ENCODE assay signal across 14 mouse cellular contexts in the genomic region with DNA sequence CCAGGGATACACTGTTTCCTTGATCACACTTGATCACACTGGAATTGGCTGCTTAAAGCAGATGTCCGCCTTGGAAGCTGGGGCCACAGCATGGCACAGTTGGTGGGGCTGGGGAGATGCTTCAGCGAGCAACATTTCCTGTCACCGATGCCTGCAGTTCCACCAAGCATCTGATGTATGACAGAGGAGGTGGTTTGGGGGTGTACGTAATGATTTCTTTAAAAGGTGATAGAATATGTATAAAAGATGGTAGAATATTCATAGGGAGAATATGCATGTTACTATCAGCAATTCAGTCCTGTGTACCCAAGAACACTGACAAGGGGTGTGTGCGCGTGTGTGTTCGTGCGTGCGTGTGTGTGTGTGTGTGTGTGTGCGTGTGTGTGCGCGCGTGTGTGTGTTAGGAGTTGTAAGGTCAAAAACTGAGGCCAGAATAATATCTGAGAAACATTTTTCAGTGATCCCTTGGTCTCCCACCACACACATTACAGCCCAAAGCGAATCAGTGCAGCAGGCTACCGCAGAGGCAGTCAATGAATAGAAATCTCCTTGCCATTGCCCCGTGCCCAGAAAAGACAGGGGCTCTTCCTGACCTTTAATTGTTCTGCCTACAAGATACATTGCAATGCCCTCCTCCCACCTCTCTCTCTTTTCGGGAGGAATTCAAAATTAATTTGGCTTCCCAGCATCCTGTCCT.
A peak's percentile ranks its signal among the peaks of the same experiment; 100 is the strongest.
DNase-seq lines count a peak whose midpoint lies in the region; ATAC-seq lines count a peak whose summit lies in the region.
"Had no signal": no experiment of that assay in that cellular context is flagged by ENCODE, and none has a peak within 500 bp of the region (broad histone marks: within the 10 kb centered on the region; RNA-seq: fewer than 3 reads in every experiment).

No protein-coding gene starts in this region.

- no peaks in the 10 kb centered on the region for H3K9me3 ChIP-seq in hindbrain, embryonic 10.5 days
- H3K9me3 ChIP-seq in midbrain, embryonic 11.5 days (ENCODE audit: control insufficient read depth, low read length): no peaks in the 10 kb centered on the region
- H3K9me3 ChIP-seq in intestine, embryonic 16.5 days (ENCODE audit: control insufficient read depth, low read length): no peaks in the 10 kb centered on the region
- H3K9me3 ChIP-seq: heart, embryonic 10.5 days; lung, embryonic 15.5 days; megakaryocyte, embryonic 14.5 days had no signal

- intact Hi-C loops in left cerebral cortex, postnatal 14 days (cut with DNase I): no loop called here

- DNase-seq in retina, postnatal 1 day: peak; percentile 23
- no peak for DNase-seq in retina, embryonic 14.5 days (ENCODE audit: low spot score)
- DNase-seq in hindbrain, embryonic 10.5 days (ENCODE audit: low spot score): peak; percentile 5
- no peak for DNase-seq in midbrain, embryonic 11.5 days (ENCODE audit: low spot score, missing footprints)
- DNase-seq in cerebellum, adult 9-11 months: no peak
- no peak for DNase-seq in frontal cortex, postnatal 36 days (ENCODE audit: low spot score in 2 of 2)
- no peak for DNase-seq in left cerebral cortex, postnatal 14 days (ENCODE audit: low spot score in 2 of 2)
- DNase-seq: adrenal gland, postnatal 14 days; kidney, adult 8-10 months had no signal

- H3K4me3 ChIP-seq in hindbrain, embryonic 10.5 days: no peak overlapping the region
- H3K4me3 ChIP-seq in midbrain, embryonic 11.5 days (ENCODE audit: low read depth, low read length): no peak overlapping the region
- no peak overlapping the region for H3K4me3 ChIP-seq in intestine, embryonic 16.5 days (ENCODE audit: low read length)
- H3K4me3 ChIP-seq: heart, embryonic 10.5 days; lung, embryonic 15.5 days; megakaryocyte, embryonic 14.5 days had no signal

- H3K36me3 ChIP-seq in hindbrain, embryonic 10.5 days: no peaks in the 10 kb centered on the region
- H3K36me3 ChIP-seq in midbrain, embryonic 11.5 days (ENCODE audit: control insufficient read depth, insufficient read depth, low read length): no peaks in the 10 kb centered on the region
- H3K36me3 ChIP-seq in intestine, embryonic 16.5 days (ENCODE audit: control insufficient read depth, insufficient read depth, low read length): no peaks in the 10 kb centered on the region
- H3K36me3 ChIP-seq: heart, embryonic 10.5 days; lung, embryonic 15.5 days had no signal

- WGBS in hindbrain, embryonic 10.5 days: 71% methylated on average over 17 of the region's 17 CpGs
- 74% methylated on average over 17 of the region's 17 CpGs for WGBS in midbrain, embryonic 11.5 days
- 74% methylated on average over 17 of the region's 17 CpGs for whole genome bisulfite sequencing in intestine, embryonic 16.5 days

- peak overlapping the region; percentile 70 for H3K27ac ChIP-seq in hindbrain, embryonic 10.5 days
- peak overlapping the region; percentile 16; the same call in 1 of the 2 replicates for H3K27ac ChIP-seq in midbrain, embryonic 11.5 days (ENCODE audit: low read depth, low read length)
- H3K27ac ChIP-seq in intestine, embryonic 16.5 days (ENCODE audit: low read length): no peak overlapping the region
- H3K27ac ChIP-seq: heart, embryonic 10.5 days; lung, embryonic 15.5 days had no signal

- peak; percentile 63; the same call in 1 of the 2 replicates for ATAC-seq in midbrain, embryonic 11.5 days (ENCODE audit: low FRiP score)
- ATAC-seq in intestine, embryonic 16.5 days: no peak

- H3K9ac ChIP-seq in midbrain, embryonic 11.5 days (ENCODE audit: low read length): no peak overlapping the region
- H3K9ac ChIP-seq in intestine, embryonic 16.5 days (ENCODE audit: low read depth, low read length): no peak overlapping the region
- H3K9ac ChIP-seq: lung, embryonic 15.5 days had no signal

- H3K4me2 ChIP-seq in midbrain, embryonic 11.5 days: no peak overlapping the region
- H3K4me2 ChIP-seq in intestine, embryonic 16.5 days (ENCODE audit: low read depth, low read length): no peak overlapping the region
- H3K4me2 ChIP-seq: liver, embryonic 11.5 days; lung, embryonic 15.5 days had no signal

- no peaks in the 10 kb centered on the region for H3K27me3 ChIP-seq in hindbrain, embryonic 10.5 days (ENCODE audit: insufficient read depth, poor library complexity, severe bottlenecking)
- no peaks in the 10 kb centered on the region for H3K27me3 ChIP-seq in midbrain, embryonic 11.5 days (ENCODE audit: control insufficient read depth, insufficient read depth, low read length)
- no peaks in the 10 kb centered on the region for H3K27me3 ChIP-seq in intestine, embryonic 16.5 days (replicated peaks; ENCODE audit: control insufficient read depth, insufficient read depth, low read length)
- H3K27me3 ChIP-seq: lung, embryonic 15.5 days had no signal

- peaks cover 40% of the 10 kb centered on the region for H3K4me1 ChIP-seq in hindbrain, embryonic 10.5 days (replicated peaks)
- H3K4me1 ChIP-seq in midbrain, embryonic 11.5 days (ENCODE audit: control insufficient read depth, insufficient read depth, low read length): peaks cover 13% of the 10 kb centered on the region
- H3K4me1 ChIP-seq in intestine, embryonic 16.5 days (ENCODE audit: control insufficient read depth, insufficient read depth, low read length): no peaks in the 10 kb centered on the region
- H3K4me1 ChIP-seq: lung, embryonic 15.5 days had no signal

Comparison
In these comparisons a context has a peak if more than half of its experiments do, and no peak if none do; other contexts are left out.
1. DNase-seq: peak in retina, postnatal 1 day (single experiment) and hindbrain, embryonic 10.5 days (single experiment); none in retina, embryonic 14.5 days (single experiment), midbrain, embryonic 11.5 days (single experiment), cerebellum, adult 9-11 months (single experiment), frontal cortex, postnatal 36 days (0 of 2) and left cerebral cortex, postnatal 14 days (0 of 2).